21 mouse cellular contexts compared by ENCODE assay signal in the genomic region with DNA sequence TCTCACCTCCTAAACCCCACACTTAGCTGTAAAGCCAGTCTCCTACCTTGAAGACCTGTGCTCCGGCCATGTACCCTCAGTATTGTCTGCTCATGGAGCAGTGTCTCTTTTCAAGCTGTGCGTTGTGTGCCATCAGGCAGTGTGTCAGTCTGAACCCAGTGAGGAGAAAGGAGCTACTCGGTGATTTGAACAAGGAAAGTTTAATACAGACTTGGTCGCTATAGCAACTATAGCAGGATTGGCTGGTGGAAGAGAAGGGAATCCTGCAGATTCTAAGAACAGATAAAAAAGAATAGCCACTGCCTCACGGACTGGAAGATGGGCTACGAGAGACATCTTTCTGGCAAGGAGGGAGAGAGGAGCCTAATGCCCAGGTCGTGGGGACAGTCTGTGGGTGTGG. TPM values are rescaled to one million over a fixed set of nuclear protein-coding genes. Genes with fewer than 3 reads are reported as not detected.
DNase-seq lines count a peak whose midpoint lies in the region; ATAC-seq lines count a peak whose summit lies in the region.
"Had no signal": no experiment of that assay in that cellular context is flagged by ENCODE, and none has a peak within 500 bp of the region (broad histone marks: within the 10 kb centered on the region; RNA-seq: fewer than 3 reads in every experiment).

No protein-coding gene starts in this region.

- no peak overlapping the region for H3K9ac ChIP-seq in midbrain, embryonic 14.5 days (replicated peaks; ENCODE audit: low read length)
- H3K9ac ChIP-seq: forebrain, embryonic 13.5 days; hindbrain, embryonic 12.5 days; hindbrain, embryonic 15.5 days had no signal

- ATAC-seq in frontal cortex, adult (ENCODE audit: low TSS enrichment) = peak; percentile 8; the same call in 1 of the 2 replicates
- ATAC-seq in midbrain, embryonic 14.5 days (ENCODE audit: low FRiP score, low TSS enrichment) = no peak
- ATAC-seq: CD4-positive, CD25-positive, alpha-beta regulatory T cell, adult 4 months; forebrain, embryonic 13.5 days had no signal

- 47% methylated on average over 7 of the region's 7 CpGs for WGBS in midbrain, embryonic 14.5 days
- 72% methylated on average over 7 of the region's 7 CpGs for WGBS in midbrain, embryonic 10.5 days

- DNase-seq in frontal cortex, postnatal 25 days (ENCODE audit: low spot score in 2 of 2) = no peak
- peak; percentile 20 for DNase-seq in midbrain, embryonic 14.5 days
- no peak for DNase-seq in midbrain, embryonic 10.5 days (ENCODE audit: low spot score)
- peak; percentile 32 for DNase-seq in brain, adult 2 months (ENCODE audit: low read depth, low spot score)
- no peak for DNase-seq in ovary, postnatal 10 days (ENCODE audit: low spot score)
- DNase-seq: adrenal gland, adult 2 months; adrenal gland, postnatal 14 days; cerebellum, adult 11-12 months; cerebellum, adult 8-10 months; cerebellum, postnatal 10 days; cerebellum, postnatal 36 days; gastrocnemius, adult 2 months; gastrocnemius, postnatal 14 days; heart, adult 11 months had no signal

- no peak overlapping the region for H3K4me3 ChIP-seq in midbrain, embryonic 14.5 days (replicated peaks; ENCODE audit: low read depth, low read length)
- no peak overlapping the region for H3K4me3 ChIP-seq in midbrain, embryonic 10.5 days
- H3K4me3 ChIP-seq: forebrain, embryonic 10.5 days; forebrain, embryonic 13.5 days; hindbrain, embryonic 12.5 days; hindbrain, embryonic 15.5 days had no signal

- H3K4me1 ChIP-seq in midbrain, embryonic 14.5 days (ENCODE audit: control insufficient read depth, insufficient read depth, low read length) = no peaks in the 10 kb centered on the region
- H3K4me1 ChIP-seq in midbrain, embryonic 10.5 days = peaks cover 8% of the 10 kb centered on the region
- H3K4me1 ChIP-seq: forebrain, embryonic 13.5 days had no signal

- no peak overlapping the region for H3K27ac ChIP-seq in midbrain, embryonic 14.5 days (replicated peaks; ENCODE audit: low read depth, low read length)
- no peak overlapping the region for H3K27ac ChIP-seq in midbrain, embryonic 10.5 days (replicated peaks)
- H3K27ac ChIP-seq: forebrain, embryonic 10.5 days; forebrain, embryonic 13.5 days; gastrocnemius, adult 2 months; hindbrain, embryonic 12.5 days; hindbrain, embryonic 15.5 days had no signal

- no peaks in the 10 kb centered on the region for H3K9me3 ChIP-seq in midbrain, embryonic 14.5 days (ENCODE audit: control insufficient read depth, low read length)
- no peaks in the 10 kb centered on the region for H3K9me3 ChIP-seq in midbrain, embryonic 10.5 days (replicated peaks)
- H3K9me3 ChIP-seq: forebrain, embryonic 10.5 days; forebrain, embryonic 13.5 days; hindbrain, embryonic 12.5 days; hindbrain, embryonic 15.5 days had no signal

- H3K36me3 ChIP-seq in midbrain, embryonic 14.5 days (ENCODE audit: control insufficient read depth, insufficient read depth, low read length) = no peaks in the 10 kb centered on the region
- no peaks in the 10 kb centered on the region for H3K36me3 ChIP-seq in midbrain, embryonic 10.5 days
- H3K36me3 ChIP-seq: forebrain, embryonic 10.5 days; hindbrain, embryonic 12.5 days; hindbrain, embryonic 15.5 days had no signal

- H3K27me3 ChIP-seq in midbrain, embryonic 14.5 days (ENCODE audit: control insufficient read depth, insufficient read depth, low read length) = no peaks in the 10 kb centered on the region
- H3K27me3 ChIP-seq in midbrain, embryonic 10.5 days (ENCODE audit: low read depth, poor library complexity, severe bottlenecking) = no peaks in the 10 kb centered on the region
- H3K27me3 ChIP-seq: forebrain, embryonic 13.5 days; hindbrain, embryonic 12.5 days; hindbrain, embryonic 15.5 days had no signal

- H3K4me2 ChIP-seq in midbrain, embryonic 14.5 days (ENCODE audit: low read length) = no peak overlapping the region
- H3K4me2 ChIP-seq: forebrain, embryonic 13.5 days; heart, embryonic 11.5 days; hindbrain, embryonic 12.5 days; hindbrain, embryonic 15.5 days had no signal

RNA-seq across cellular contexts. Expression of gene Ropn1l, which starts 24.1 kb away (rescaled TPM):
- polyA plus RNA-seq in midbrain, embryonic 14.5 days (2014; fragmentation: Nextera tagmentation; extraction: Ambion mirVana) = 1.4 and 1.8 TPM in 2 replicates
- 3.0 and 3.4 TPM in 2 replicates for polyA plus RNA-seq in midbrain, embryonic 10.5 days (2016; fragmentation: Nextera tagmentation; extraction: Ambion mirVana)

Comparison
In these comparisons a context has a peak if more than half of its experiments do, and no peak if none do; other contexts are left out.
1. DNase-seq: peak in midbrain, embryonic 14.5 days (single experiment) and brain, adult 2 months (single experiment); none in frontal cortex, postnatal 25 days (0 of 2), midbrain, embryonic 10.5 days (single experiment) and ovary, postnatal 10 days (single experiment).